In the genomic region with DNA sequence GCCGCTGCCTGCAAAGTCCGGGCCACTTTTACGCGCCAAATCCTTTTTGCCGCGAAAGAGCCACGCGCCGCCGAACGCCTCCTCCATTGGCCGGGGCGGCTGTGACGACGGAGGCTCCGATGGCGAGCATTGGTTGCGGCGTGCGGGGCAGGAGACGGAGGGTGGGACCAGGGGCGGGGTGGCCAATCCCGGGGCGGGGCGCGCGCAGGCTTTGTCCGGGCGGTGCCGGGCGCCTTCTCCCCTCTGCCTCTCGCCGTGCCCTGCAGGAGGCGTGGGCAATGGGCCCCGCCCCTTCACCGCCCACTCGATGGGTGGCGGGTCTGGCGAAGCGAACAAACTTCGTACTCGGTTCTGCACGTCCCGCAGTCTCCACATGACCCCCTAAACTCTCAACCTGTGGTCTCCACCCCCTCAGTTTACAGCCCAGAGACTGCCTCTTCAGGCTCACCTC, we compare ENCODE assay signal across 8 mouse cellular contexts. TPM values are rescaled to one million over a fixed set of nuclear protein-coding genes. Genes with fewer than 3 reads are reported as not detected.
DNase-seq lines count a peak whose midpoint lies in the region; ATAC-seq lines count a peak whose summit lies in the region.

A gene (minus strand): TSS at position 57 of the 451 bp plus-strand sequence.

- H3K4me3 ChIP-seq in hindbrain, embryonic 16.5 days (ENCODE audit: low read length) = peak within 1 kb of the TSS; percentile 62
- H3K4me3 ChIP-seq in macrophage (ENCODE audit: inconsistent target) = peak within 1 kb of the TSS; percentile 82

- ATAC-seq in hindbrain, embryonic 16.5 days = peak; percentile 98

- peak within 1 kb of the TSS; percentile 66 for H3K9ac ChIP-seq in hindbrain, embryonic 16.5 days (ENCODE audit: low read depth, low read length)

- peaks cover 40% of the 10 kb centered on the region for H3K79me2 ChIP-seq in macrophage (ENCODE audit: inconsistent target)

- H3K4me1 ChIP-seq in hindbrain, embryonic 16.5 days (ENCODE audit: control insufficient read depth, insufficient read depth, low read depth, low read length) = peaks cover 21% of the 10 kb centered on the region

- peak within 1 kb of the TSS; percentile 99 for H3K4me2 ChIP-seq in hindbrain, embryonic 16.5 days (ENCODE audit: low read length)

- peak within 1 kb of the TSS; percentile 72 for H3K27ac ChIP-seq in hindbrain, embryonic 16.5 days (ENCODE audit: low read depth, low read length)
- H3K27ac ChIP-seq in macrophage = peak within 1 kb of the TSS; percentile 79

- H3K27me3 ChIP-seq in hindbrain, embryonic 16.5 days (replicated peaks; ENCODE audit: control insufficient read depth, insufficient read depth, low read length) = no peaks in the 10 kb centered on the region

- no peaks in the 10 kb centered on the region for H3K36me3 ChIP-seq in hindbrain, embryonic 16.5 days (ENCODE audit: control insufficient read depth, insufficient read depth, low read length)
- H3K36me3 ChIP-seq in macrophage (ENCODE audit: inconsistent target) = no peaks in the 10 kb centered on the region

- WGBS in hindbrain, embryonic 16.5 days = 0% methylated on average over 37 of the region's 44 CpGs
- WGBS in macrophage (ENCODE audit: missing documents) = 1% methylated on average over 40 of the region's 44 CpGs

- H3K9me3 ChIP-seq in hindbrain, embryonic 16.5 days (ENCODE audit: control insufficient read depth, low read length) = no peaks in the 10 kb centered on the region

- peak; percentile 96 for DNase-seq in R1 (ENCODE audit: low read depth, low spot score)
- DNase-seq in cerebellum, postnatal 25 days = peak; percentile 92 to 97
- DNase-seq in frontal cortex, postnatal 36 days (ENCODE audit: low spot score in 2 of 2) = peak; percentile 90 to 95
- peak; percentile 93 to 96 for DNase-seq in left cerebral cortex, adult 18-20 months (ENCODE audit: low spot score in 2 of 2)
- DNase-seq in right cerebral cortex, adult 18-20 months = peak; percentile 96
- peak; percentile 79 for DNase-seq in urinary bladder, postnatal 10 days (ENCODE audit: low spot score)

RNA-seq across cellular contexts. Expression of the gene that starts here (rescaled TPM):
- 5.0 and 8.0 TPM in 2 replicates for polyA plus RNA-seq in hindbrain, embryonic 16.5 days (2015; fragmentation: Nextera tagmentation; extraction: Ambion mirVana)
- 10 to 100 TPM; 10.2 to 10.5 TPM for total RNA-seq in left cerebral cortex, adult 18-20 months (2021)
- total RNA-seq in macrophage (2018; cell fraction: chromatin; rRNA removed) = 10 to 100 TPM in 11 of 26 experiments, 1 to 10 TPM in 15; 2.9 to 21.4 (median 8.8) TPM
- 10 to 100 TPM; 12.7 to 23.2 (median 19.4) TPM for total RNA-seq in macrophage (2018; cell fraction: cytosol; rRNA removed)
- 10 to 100 TPM in 23 of 26 experiments, 1 to 10 TPM in 3; 5.1 to 41.6 (median 15.9) TPM for total RNA-seq in macrophage (2018; cell fraction: nucleus; rRNA removed)
- polyA plus RNA-seq in macrophage (2018) = 14.1 to 33.2 TPM (median 21.6 TPM) in 3 replicates

Comparison
In these comparisons a context has a peak if more than half of its experiments do, and no peak if none do; other contexts are left out.
1. Peak in every context shown above with its lines: DNase-seq, ATAC-seq, H3K4me3 ChIP-seq and H3K27ac ChIP-seq.